Mouse (Mus musculus) megakaryocyte progenitor cell, adult 5-6 weeks (primary cell): ENCODE data around the gene Cul1. TPM values are rescaled to one million over a fixed set of nuclear protein-coding genes. Genes with fewer than 3 reads are reported as not detected.

Experiments used
- total RNA-seq, 2 experiments: library from RNA; stranded (forward) in 1 of 2; stranded (reverse) in 1 of 2; fragments of 157-497, 149-512 nt in 1 of 2; fragments of 200-1000 nt in 1 of 2; gene quantifications; 2 replicates each; pipeline versions ENCODE4 v1.2.3 to v1.2.4; 2015 to 2017

Cul1 gene
- total RNA-seq, 2 experiments from 2014 or later, result 122 to 214 TPM

Other genes starting within 250 kb of the Cul1 start
- 262 and 287 TPM in 2 replicates for gene Ezh2, start 141.9 kb downstream of the Cul1 start, total RNA-seq (2015)
- 166 and 170 TPM in 2 replicates for gene Ezh2, start 141.9 kb downstream of the Cul1 start, total RNA-seq (2017)